Mouse (Mus musculus) forebrain, embryonic 12.5 days (tissue): ENCODE results near the gene Cntn4. TPM values are rescaled to one million over a fixed set of nuclear protein-coding genes. Genes with fewer than 3 reads are reported as not detected.

Source experiments
- ATAC-seq: fragments of 200-750 bp; cut with Nextera tagmentation; 2 replicates; pipeline ENCODE4 v1.8.0; 2017; ENCODE audit warnings: moderate TSS enrichment; ENCODE audit not compliant: low FRiP score
- H3K27ac ChIP-seq: fragments of 300-500 bp; sonication (generic); 2 replicates; pipeline ENCODE4 v1.5.1; 2016; ENCODE audit warnings: mild to moderate bottlenecking
- H3K27me3 ChIP-seq: fragments of 300-500 bp; sonication (generic); 2 replicates; pipeline ENCODE4 v1.6.1; 2016; ENCODE audit warnings: mild to moderate bottlenecking
- H3K36me3 ChIP-seq: fragments of 300-500 bp; sonication (generic); replicated peaks from 2 replicates; pipeline ENCODE4 v1.6.1; 2016; ENCODE audit warnings: mild to moderate bottlenecking
- H3K4me1 ChIP-seq: fragments of 300-500 bp; sonication (generic); 2 replicates; pipeline ENCODE4 v1.6.1; 2016
- H3K4me2 ChIP-seq: fragments of 300-500 bp; sonication (generic); 2 replicates; pipeline ENCODE4 v1.6.1; 2016; ENCODE audit warnings: mild to moderate bottlenecking, moderate library complexity
- H3K4me3 ChIP-seq: fragments of 300-500 bp; sonication (generic); replicated peaks from 2 replicates; pipeline ENCODE4 v1.5.1; 2016; ENCODE audit warnings: mild to moderate bottlenecking
- H3K9ac ChIP-seq: fragments of 300-500 bp; sonication (generic); 2 replicates; pipeline ENCODE4 v1.6.1; 2016; ENCODE audit warnings: mild to moderate bottlenecking
- H3K9me3 ChIP-seq: fragments of 300-500 bp; sonication (generic); 2 replicates; pipeline ENCODE4 v1.6.1; 2016
- WGBS: fragments of 180-500 bp; shearing (Covaris S2); methylation state at CpG from one replicate; pipeline ENCODE4 v1.1.7; 2016; 5-methylcytosine and 5-hydroxymethylcytosine counted together
- polyA plus RNA-seq: library from polyadenylated mRNA; unstranded; fragments of >200 nt; fragmentation: Nextera tagmentation; extraction: Ambion mirVana; gene quantifications from 2 replicates; pipeline ENCODE4 v1.2.1, GENCODE M21; 2016

Cntn4 gene
- polyA plus RNA-seq, 1 experiment from 2014 or later = 2.4 TPM

GRCm38 (mm10) chr6:106118523-106119081 is 441.1 kb downstream of the Cntn4 start:
- peak; percentile 94 for ATAC-seq
- Histone ChIP-seq H3K4me3 (peak overlapping the region; percentile 27), H3K36me3 (no peaks in the 10 kb centered on the region), H3K9ac (no peak overlapping the region), H3K4me2 (peak overlapping the region; percentile 45), H3K27ac (peak overlapping the region; percentile 44), H3K9me3 (no peaks in the 10 kb centered on the region), H3K4me1 (peaks cover 9% of the 10 kb centered on the region), H3K27me3 (no peaks in the 10 kb centered on the region)
- WGBS = 7% methylated on average over 15 of the region's 15 CpGs

DNA sequence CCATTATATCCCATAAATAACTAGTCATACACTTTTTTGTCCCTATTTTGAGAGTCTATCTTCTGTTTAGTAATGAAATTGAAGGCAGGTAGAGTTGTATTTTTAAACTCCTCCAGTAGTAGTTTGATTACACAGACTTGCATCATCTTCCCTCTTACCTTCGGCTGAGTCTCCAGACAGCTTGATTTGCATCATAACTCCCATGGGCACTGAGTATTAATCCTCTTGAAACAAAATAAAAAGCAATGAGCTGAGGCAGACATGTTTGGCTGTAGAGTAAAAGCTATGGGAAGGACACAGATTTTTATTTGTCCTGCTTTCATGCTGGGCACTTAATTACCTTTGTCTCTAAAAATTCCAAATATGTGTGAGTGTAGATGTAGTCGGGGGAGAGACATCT is 476.1 kb downstream of the Cntn4 start:
- no peak overlapping the region for H3K9ac ChIP-seq
- no peak for ATAC-seq
- H3K4me1 ChIP-seq = no peaks in the 10 kb centered on the region
- no peak overlapping the region for H3K4me2 ChIP-seq
- no peaks in the 10 kb centered on the region for H3K27me3 ChIP-seq
- H3K36me3 ChIP-seq = no peaks in the 10 kb centered on the region
- H3K9me3 ChIP-seq = no peaks in the 10 kb centered on the region
- no peak overlapping the region for H3K4me3 ChIP-seq
- H3K27ac ChIP-seq = no peak overlapping the region
- WGBS = 51% methylated on average over 2 of the region's 2 CpGs

- H3K27me3 ChIP-seq = no peaks in the 10 kb centered on the region
- no peak overlapping the region for H3K27ac ChIP-seq
- ATAC-seq = no peak
- H3K9me3 ChIP-seq = no peaks in the 10 kb centered on the region
- no peak overlapping the region for H3K4me3 ChIP-seq
- no peaks in the 10 kb centered on the region for H3K36me3 ChIP-seq
- 52% methylated on average over 3 of the region's 3 CpGs for WGBS
- no peak overlapping the region for H3K4me2 ChIP-seq
- no peaks in the 10 kb centered on the region for H3K4me1 ChIP-seq
- no peak overlapping the region for H3K9ac ChIP-seq
Measured at GRCm38 (mm10) chr6:106155362-106155761, 477.9 kb downstream of the Cntn4 start.

DNA sequence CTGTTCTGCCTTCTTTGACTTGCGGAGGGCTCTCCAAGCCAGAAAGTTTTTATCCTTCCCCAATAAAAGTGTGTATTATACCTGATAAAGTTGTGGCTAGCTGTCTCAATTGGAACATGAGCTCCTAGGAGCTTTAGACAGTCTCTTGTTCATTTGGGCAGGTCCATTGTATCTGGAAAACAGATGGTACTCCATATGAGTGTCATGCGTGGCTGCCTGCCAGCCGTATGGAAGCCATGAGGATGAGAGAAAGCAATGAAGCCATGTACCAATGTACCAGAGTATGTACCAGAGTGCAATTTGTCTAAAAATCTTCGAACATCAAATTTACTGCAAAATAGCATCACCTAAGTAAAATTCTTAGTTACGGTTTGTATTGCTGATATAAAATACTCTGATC is 500.1 kb downstream of the Cntn4 start:
- no peaks in the 10 kb centered on the region for H3K9me3 ChIP-seq
- H3K27ac ChIP-seq = no peak overlapping the region
- H3K4me3 ChIP-seq = no peak overlapping the region
- WGBS = 86% methylated on average over 5 of the region's 5 CpGs
- no peak overlapping the region for H3K9ac ChIP-seq
- no peaks in the 10 kb centered on the region for H3K36me3 ChIP-seq
- no peaks in the 10 kb centered on the region for H3K27me3 ChIP-seq
- H3K4me1 ChIP-seq = no peaks in the 10 kb centered on the region
- H3K4me2 ChIP-seq = no peak overlapping the region
- ATAC-seq = no peak

DNA sequence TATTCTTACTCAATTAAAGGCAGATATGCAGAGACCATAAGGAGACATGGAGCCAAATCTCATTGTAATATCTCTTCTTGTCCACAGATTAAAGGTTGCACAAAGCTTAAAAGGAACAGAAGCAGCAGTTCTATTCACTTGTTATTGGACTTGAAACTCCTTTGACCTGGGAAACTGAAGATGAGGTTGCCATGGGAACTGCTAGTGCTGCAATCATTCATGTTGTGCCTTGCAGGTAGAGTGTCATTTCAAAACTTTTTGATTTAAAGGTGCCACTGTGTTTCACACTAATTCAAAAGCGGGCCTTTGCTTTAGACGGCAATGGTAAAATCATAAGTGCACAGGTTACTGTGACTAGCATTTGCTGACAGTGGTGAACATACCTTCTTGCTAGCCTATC is 504.1 kb downstream of the Cntn4 start:
- no peak for ATAC-seq
- Histone ChIP-seq H3K27ac (no peak overlapping the region), H3K4me3 (no peak overlapping the region), H3K36me3 (no peaks in the 10 kb centered on the region), H3K4me1 (no peaks in the 10 kb centered on the region), H3K9ac (no peak overlapping the region), H3K4me2 (no peak overlapping the region), H3K27me3 (no peaks in the 10 kb centered on the region), H3K9me3 (no peaks in the 10 kb centered on the region)
- WGBS = 88% methylated on average over 2 of the region's 2 CpGs

DNA sequence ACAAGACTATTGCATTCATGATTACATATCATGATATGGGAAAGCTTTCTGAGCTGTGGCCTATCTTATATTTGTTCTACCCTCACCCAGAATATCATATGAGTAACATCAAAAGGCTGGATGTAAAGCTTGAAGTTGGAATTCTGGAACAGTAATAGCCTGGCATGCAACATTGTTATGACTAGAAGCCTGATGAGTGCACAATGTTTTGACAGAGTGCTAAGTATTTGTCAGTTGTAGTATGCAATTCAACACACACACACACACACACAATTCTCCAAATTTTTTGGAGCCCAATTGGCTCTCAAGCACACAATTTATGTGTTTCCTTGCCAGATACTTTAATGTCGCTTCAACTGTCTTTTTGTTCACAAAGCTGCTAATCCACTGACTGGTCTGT is 523.5 kb downstream of the Cntn4 start:
- Histone ChIP-seq H3K4me3 (no peak overlapping the region), H3K9ac (no peak overlapping the region), H3K27me3 (no peaks in the 10 kb centered on the region), H3K4me2 (no peak overlapping the region), H3K4me1 (no peaks in the 10 kb centered on the region), H3K36me3 (no peaks in the 10 kb centered on the region), H3K9me3 (no peaks in the 10 kb centered on the region), H3K27ac (no peak overlapping the region)
- no peak for ATAC-seq
- 89% methylated on average over 1 of the region's 1 CpGs for WGBS

GRCm38 (mm10) chr6:106207401-106207800 is 529.9 kb downstream of the Cntn4 start:
- Histone ChIP-seq H3K27me3 (no peaks in the 10 kb centered on the region), H3K4me2 (no peak overlapping the region), H3K36me3 (no peaks in the 10 kb centered on the region), H3K9ac (no peak overlapping the region), H3K9me3 (no peaks in the 10 kb centered on the region), H3K4me3 (no peak overlapping the region), H3K4me1 (no peaks in the 10 kb centered on the region), H3K27ac (no peak overlapping the region)
- ATAC-seq = no peak

DNA sequence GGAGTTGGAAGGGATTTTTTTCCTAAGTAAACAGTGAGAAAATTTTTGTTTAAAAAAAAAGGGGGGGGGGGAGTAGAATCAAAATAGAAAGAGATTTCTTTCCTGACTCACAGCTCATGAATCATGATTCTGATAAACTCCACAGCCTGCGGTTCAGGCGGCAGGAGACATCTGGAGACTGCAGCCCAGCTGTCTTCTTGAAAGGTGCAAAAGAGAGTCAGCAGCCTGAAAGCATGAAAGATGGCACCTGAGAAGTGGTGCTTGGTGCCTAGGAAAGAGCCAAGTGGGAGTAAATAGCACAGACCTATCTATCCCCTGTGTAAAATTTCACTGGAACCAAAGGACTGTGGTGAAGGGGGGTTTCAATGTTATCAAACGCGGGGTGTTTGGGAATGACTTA is 535.6 kb downstream of the Cntn4 start:
- H3K4me2 ChIP-seq = no peak overlapping the region
- H3K27me3 ChIP-seq = no peaks in the 10 kb centered on the region
- ATAC-seq = no peak
- no peaks in the 10 kb centered on the region for H3K4me1 ChIP-seq
- H3K36me3 ChIP-seq = no peaks in the 10 kb centered on the region
- H3K4me3 ChIP-seq = no peak overlapping the region
- H3K9ac ChIP-seq = no peak overlapping the region
- no peaks in the 10 kb centered on the region for H3K9me3 ChIP-seq
- WGBS = 89% methylated on average over 4 of the region's 4 CpGs
- no peak overlapping the region for H3K27ac ChIP-seq

GRCm38 (mm10) chr6:106237046-106237948 is 559.8 kb downstream of the Cntn4 start:
- Histone ChIP-seq H3K4me2 (no peak overlapping the region), H3K4me1 (no peaks in the 10 kb centered on the region), H3K27ac (no peak overlapping the region), H3K36me3 (no peaks in the 10 kb centered on the region), H3K4me3 (no peak overlapping the region), H3K9me3 (no peaks in the 10 kb centered on the region), H3K9ac (no peak overlapping the region), H3K27me3 (no peaks in the 10 kb centered on the region)
- ATAC-seq = 0 out of 2 replicates have a peak, but pooled peaks have one; percentile 61
- 65% methylated on average over 12 of the region's 12 CpGs for WGBS

DNA sequence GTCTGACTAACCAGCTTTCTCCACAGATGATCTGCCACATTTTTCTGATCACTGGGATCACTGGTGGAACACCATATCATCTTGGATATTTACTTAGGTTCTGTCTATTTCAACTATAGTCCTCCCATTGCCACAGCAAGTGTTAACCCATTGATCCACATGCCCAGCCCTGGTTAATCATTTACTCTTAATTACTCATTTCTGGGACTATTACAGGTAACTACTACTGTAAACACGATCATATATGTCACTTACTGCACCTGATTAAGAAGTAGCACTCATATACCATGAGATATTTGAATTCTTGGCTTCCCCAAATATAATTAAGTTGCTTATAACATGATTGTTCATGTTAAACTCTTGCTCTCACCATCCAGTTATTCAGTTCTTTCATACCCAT is 564.1 kb downstream of the Cntn4 start:
- 73% methylated on average over 1 of the region's 1 CpGs for WGBS

GRCm38 (mm10) chr6:106263396-106263795 is 585.9 kb downstream of the Cntn4 start:
- Histone ChIP-seq H3K9ac (no peak overlapping the region), H3K27me3 (no peaks in the 10 kb centered on the region), H3K36me3 (no peaks in the 10 kb centered on the region), H3K4me3 (no peak overlapping the region), H3K4me2 (no peak overlapping the region), H3K4me1 (no peaks in the 10 kb centered on the region), H3K9me3 (no peaks in the 10 kb centered on the region), H3K27ac (no peak overlapping the region)
- 97% methylated on average over 3 of the region's 3 CpGs for WGBS
- no peak for ATAC-seq

More for the DNA sequence above, 564.1 kb downstream of the Cntn4 start:
- no peaks in the 10 kb centered on the region for H3K27me3 ChIP-seq
- no peaks in the 10 kb centered on the region for H3K36me3 ChIP-seq
- H3K4me1 ChIP-seq = no peaks in the 10 kb centered on the region
- no peak overlapping the region for H3K27ac ChIP-seq
- H3K4me2 ChIP-seq = no peak overlapping the region
- H3K9me3 ChIP-seq = no peaks in the 10 kb centered on the region
- ATAC-seq = no peak
- H3K9ac ChIP-seq = no peak overlapping the region
- no peak overlapping the region for H3K4me3 ChIP-seq

GRCm38 (mm10) chr6:106265487-106265886 is 588.0 kb downstream of the Cntn4 start:
- ATAC-seq = no peak
- no peak overlapping the region for H3K27ac ChIP-seq
- H3K4me3 ChIP-seq = no peak overlapping the region
- no peaks in the 10 kb centered on the region for H3K4me1 ChIP-seq
- 89% methylated on average over 3 of the region's 3 CpGs for WGBS
- H3K9me3 ChIP-seq = no peaks in the 10 kb centered on the region
- H3K4me2 ChIP-seq = no peak overlapping the region
- no peaks in the 10 kb centered on the region for H3K36me3 ChIP-seq
- H3K9ac ChIP-seq = no peak overlapping the region
- no peaks in the 10 kb centered on the region for H3K27me3 ChIP-seq

DNA sequence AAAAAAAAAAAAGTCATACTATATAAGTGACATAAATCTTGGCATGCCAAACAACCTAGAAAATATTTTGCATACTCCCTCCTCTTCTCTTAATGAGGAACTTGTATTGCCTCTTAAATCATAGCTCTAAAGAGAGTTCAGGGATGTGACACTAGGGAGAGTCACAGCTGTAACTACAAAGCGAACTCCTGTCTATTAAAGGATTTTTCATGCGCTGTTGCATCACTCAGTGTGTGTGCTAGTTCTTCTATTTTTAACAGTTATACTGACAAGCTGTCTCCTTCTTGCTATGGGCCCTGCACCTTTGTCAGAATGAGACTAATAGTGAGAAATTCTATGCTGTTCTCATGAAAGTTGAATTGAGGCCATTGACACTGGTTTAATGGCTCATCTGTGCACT is 588.8 kb downstream of the Cntn4 start:
- Histone ChIP-seq H3K9ac (no peak overlapping the region), H3K4me1 (no peaks in the 10 kb centered on the region), H3K27ac (no peak overlapping the region), H3K27me3 (no peaks in the 10 kb centered on the region), H3K9me3 (no peaks in the 10 kb centered on the region), H3K4me3 (no peak overlapping the region), H3K36me3 (no peaks in the 10 kb centered on the region), H3K4me2 (no peak overlapping the region)
- WGBS = 75% methylated on average over 2 of the region's 2 CpGs
- ATAC-seq = no peak
